ENCODE assay signal across 9 mouse cellular contexts in the genomic region with DNA sequence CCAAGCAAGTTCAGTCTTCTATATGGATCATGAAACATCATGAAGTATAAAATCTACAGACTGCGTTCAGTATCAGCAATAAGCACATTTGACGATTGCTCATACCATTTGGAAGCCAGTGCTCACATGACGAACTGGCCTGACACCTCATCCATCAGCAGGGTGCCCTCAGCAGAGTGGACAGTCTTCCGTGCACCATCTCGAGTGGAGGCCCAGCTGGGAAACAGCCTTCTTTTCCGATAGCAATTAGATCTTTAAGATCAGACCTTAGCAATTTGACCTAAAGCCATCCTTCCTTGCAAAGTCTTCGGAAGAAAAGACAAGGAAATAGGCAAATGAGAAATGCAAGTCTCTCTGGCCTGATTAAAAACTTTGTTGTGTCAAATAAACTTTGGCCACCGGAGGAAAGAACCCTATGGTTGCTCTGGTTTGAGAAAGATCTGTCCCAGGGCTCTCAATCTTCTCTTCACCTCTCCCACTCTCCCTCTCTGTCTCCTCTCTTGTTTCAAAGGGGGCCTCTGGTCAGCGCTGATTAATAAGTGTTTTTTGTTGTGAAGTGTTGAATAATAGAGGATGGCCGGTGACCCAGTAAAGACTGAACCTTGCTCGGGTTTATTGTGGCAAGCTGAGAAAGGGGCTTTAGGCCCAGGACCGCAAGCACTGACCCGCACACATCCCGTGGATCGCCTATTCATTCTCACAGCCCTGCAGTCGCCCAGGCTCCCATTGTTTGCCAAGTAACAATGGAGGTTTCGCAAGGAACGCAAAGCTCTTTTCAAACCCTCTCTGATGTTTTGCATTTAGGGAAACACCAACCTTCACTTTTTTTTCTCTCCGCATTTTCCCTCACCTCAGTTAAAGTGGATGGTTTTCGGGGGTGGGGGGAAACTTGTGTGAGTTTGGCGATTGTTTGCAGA.
DNase-seq lines count a peak whose midpoint lies in the region; ATAC-seq and TF ChIP-seq lines count a peak whose summit lies in the region.
"Had no signal": no experiment of that assay in that cellular context is flagged by ENCODE, and none has a peak within 500 bp of the region (broad histone marks: within the 10 kb centered on the region; RNA-seq: fewer than 3 reads in every experiment).

No protein-coding gene starts in this region.

- no peaks in the 10 kb centered on the region for H3K36me3 ChIP-seq in lung, embryonic 14.5 days (ENCODE audit: insufficient read depth)
- H3K36me3 ChIP-seq in embryonic facial prominence, embryonic 11.5 days (replicated peaks; ENCODE audit: control insufficient read depth, insufficient read depth, low read depth, low read length), result no peaks in the 10 kb centered on the region
- H3K36me3 ChIP-seq in limb, embryonic 12.5 days, result no peaks in the 10 kb centered on the region
- no peaks in the 10 kb centered on the region for H3K36me3 ChIP-seq in small intestine, adult 2 months (ENCODE audit: control insufficient read depth, insufficient read depth, low read length)

- 7% methylated on average over 21 of the region's 21 CpGs for WGBS in lung, embryonic 14.5 days
- WGBS in lung, adult 2 months, result 11% methylated on average over 21 of the region's 21 CpGs
- WGBS in embryonic facial prominence, embryonic 11.5 days, result 3% methylated on average over 21 of the region's 21 CpGs
- WGBS in limb, embryonic 12.5 days, result 3% methylated on average over 21 of the region's 21 CpGs
- 26% methylated on average over 21 of the region's 21 CpGs for WGBS in small intestine, adult 2 months

- no peaks in the 10 kb centered on the region for H3K9me3 ChIP-seq in lung, embryonic 14.5 days (ENCODE audit: low read depth, low read length)
- H3K9me3 ChIP-seq in embryonic facial prominence, embryonic 11.5 days (replicated peaks; ENCODE audit: control insufficient read depth, low read length), result no peaks in the 10 kb centered on the region
- no peaks in the 10 kb centered on the region for H3K9me3 ChIP-seq in limb, embryonic 12.5 days

- peak overlapping the region; percentile 70 for H3K4me2 ChIP-seq in lung, embryonic 14.5 days
- H3K4me2 ChIP-seq in embryonic facial prominence, embryonic 11.5 days (ENCODE audit: low read depth, low read length), result peak overlapping the region; percentile 70
- H3K4me2 ChIP-seq in limb, embryonic 12.5 days, result peak overlapping the region; percentile 76

- H3K9ac ChIP-seq in lung, embryonic 14.5 days, result no peak overlapping the region; the same call in 1 of the 2 replicates
- H3K9ac ChIP-seq in embryonic facial prominence, embryonic 11.5 days (replicated peaks; ENCODE audit: low read length), result peak overlapping the region; percentile 55
- H3K9ac ChIP-seq in limb, embryonic 12.5 days (replicated peaks), result peak overlapping the region; percentile 50; the same call in 1 of the 2 replicates

- no peak for ATAC-seq in lung, embryonic 14.5 days (ENCODE audit: insufficient read depth)
- peak; percentile 49; the same call in 1 of the 2 replicates for ATAC-seq in embryonic facial prominence, embryonic 11.5 days (replicated peaks; ENCODE audit: insufficient number of reproducible peaks, low FRiP score, low TSS enrichment, low read depth)
- no peak for ATAC-seq in limb, embryonic 12.5 days (ENCODE audit: insufficient number of reproducible peaks, insufficient read depth, low FRiP score, low TSS enrichment, low read depth)
- ATAC-seq: activated CD4-positive, CD25-positive, alpha-beta regulatory T cell, adult 4 months had no signal

- peaks cover 4% of the 10 kb centered on the region; the same call in 1 of the 2 replicates for H3K4me1 ChIP-seq in lung, embryonic 14.5 days (ENCODE audit: insufficient read depth)
- H3K4me1 ChIP-seq in lung, adult 2 months (ENCODE audit: control insufficient read depth, insufficient read depth, low read length), result no peaks in the 10 kb centered on the region
- H3K4me1 ChIP-seq in embryonic facial prominence, embryonic 11.5 days (ENCODE audit: control insufficient read depth, insufficient read depth, low read length), result peaks cover 8% of the 10 kb centered on the region
- H3K4me1 ChIP-seq in limb, embryonic 12.5 days (replicated peaks), result peaks cover 12% of the 10 kb centered on the region
- H3K4me1 ChIP-seq in small intestine, adult 2 months (ENCODE audit: control insufficient read depth, insufficient read depth, insufficient read length, low read length), result peaks cover 3% of the 10 kb centered on the region; the same call in 1 of the 2 replicates

- H3K27ac ChIP-seq in lung, embryonic 14.5 days (ENCODE audit: low read depth), result no peak overlapping the region
- peak overlapping the region; percentile 28; the same call in 1 of the 2 replicates for H3K27ac ChIP-seq in embryonic facial prominence, embryonic 11.5 days (replicated peaks; ENCODE audit: low read depth, low read length)
- H3K27ac ChIP-seq in limb, embryonic 12.5 days, result no peak overlapping the region
- H3K27ac ChIP-seq in small intestine, adult 2 months (ENCODE audit: insufficient read depth, low read depth, low read length), result no peak overlapping the region

- no peak for TF ChIP-seq POLR2A in lung, adult 2 months (IDR thresholded peaks at IDR 0.05; ENCODE audit: borderline replicate concordance, extremely low read depth, low read depth, low read length)
- no peak for TF ChIP-seq POLR2A in small intestine, adult 2 months (IDR thresholded peaks at IDR 0.05; ENCODE audit: low read depth, low read length)

- peak overlapping the region; percentile 37 for H3K4me3 ChIP-seq in lung, embryonic 14.5 days (ENCODE audit: low read depth, low read length)
- H3K4me3 ChIP-seq in lung, adult 2 months (replicated peaks; ENCODE audit: extremely low read depth, low read depth, low read length), result no peak overlapping the region
- peak overlapping the region; percentile 35 for H3K4me3 ChIP-seq in embryonic facial prominence, embryonic 11.5 days (ENCODE audit: low read depth, low read length)
- H3K4me3 ChIP-seq in limb, embryonic 12.5 days (replicated peaks), result peak overlapping the region; percentile 43
- peak overlapping the region; percentile 18; the same call in 1 of the 2 replicates for H3K4me3 ChIP-seq in small intestine, adult 2 months (ENCODE audit: low read depth, low read length)

- peak; percentile 9 for DNase-seq in lung, embryonic 14.5 days
- no peak for DNase-seq in lung, adult 2 months
- peak; percentile 9 for DNase-seq in embryonic facial prominence, embryonic 11.5 days (ENCODE audit: low spot score)
- DNase-seq in testis, postnatal 10 days (ENCODE audit: low spot score), result no peak
- DNase-seq in spleen, postnatal 10 days (ENCODE audit: low spot score in 2 of 2), result no peak
- DNase-seq in lung, postnatal 10 days, result no peak

- peaks cover 60% of the 10 kb centered on the region for H3K27me3 ChIP-seq in lung, embryonic 14.5 days (ENCODE audit: insufficient read depth, low read length)
- H3K27me3 ChIP-seq in embryonic facial prominence, embryonic 11.5 days (ENCODE audit: control insufficient read depth, insufficient read depth, low read length), result peaks cover 34% of the 10 kb centered on the region
- H3K27me3 ChIP-seq in limb, embryonic 12.5 days, result peaks cover 60% of the 10 kb centered on the region
- H3K27me3 ChIP-seq in small intestine, adult 2 months (ENCODE audit: control insufficient read depth, insufficient read depth, low read length), result peaks cover 17% of the 10 kb centered on the region; the same call in 1 of the 2 replicates

- TF ChIP-seq CTCF in lung, embryonic 14.5 days (IDR thresholded peaks at IDR 0.05; ENCODE audit: low read depth), result no peak
- no peak for TF ChIP-seq CTCF in lung, adult 2 months (IDR thresholded peaks at IDR 0.05; ENCODE audit: insufficient read depth, low read length)
- no peak for TF ChIP-seq CTCF in small intestine, adult 2 months (IDR thresholded peaks at IDR 0.05; ENCODE audit: extremely low read depth, insufficient read length, insufficient replicate concordance, low read depth, low read length)

Comparison
In these comparisons a context has a peak if more than half of its experiments do, and no peak if none do; other contexts are left out.
1. DNase-seq: peak in lung, embryonic 14.5 days (single experiment) and embryonic facial prominence, embryonic 11.5 days (single experiment); none in lung, adult 2 months (single experiment), testis, postnatal 10 days (single experiment), spleen, postnatal 10 days (0 of 2) and lung, postnatal 10 days (single experiment).
2. Peak in every context shown above with its lines, with median percentiles within 50 percentile points of each other: H3K4me2 ChIP-seq.